Mouse (Mus musculus) C2C12 (cell line): ENCODE measurements around the gene Kptn.

Source experiments
- CTCF ChIP-seq: IDR thresholded peaks from one replicate; pipeline ENCODE4 v1.5.1; 2011; ENCODE audit not compliant: control insufficient read depth, insufficient read depth, insufficient read length
- MAX ChIP-seq: IDR thresholded peaks from one replicate; pipeline ENCODE4 v1.6.1; 2011; ENCODE audit warnings: mild to moderate bottlenecking, control low read depth
- MYOD1 ChIP-seq: IDR thresholded peaks from one replicate; pipeline ENCODE4 v1.6.1; 2011; ENCODE audit warnings: low read depth; ENCODE audit not compliant: control insufficient read depth, insufficient read length
- USF1 ChIP-seq: IDR thresholded peaks from one replicate; pipeline ENCODE4 v1.6.1; 2011; ENCODE audit warnings: low read depth, mild to moderate bottlenecking, control low read depth, moderate library complexity

DNA sequence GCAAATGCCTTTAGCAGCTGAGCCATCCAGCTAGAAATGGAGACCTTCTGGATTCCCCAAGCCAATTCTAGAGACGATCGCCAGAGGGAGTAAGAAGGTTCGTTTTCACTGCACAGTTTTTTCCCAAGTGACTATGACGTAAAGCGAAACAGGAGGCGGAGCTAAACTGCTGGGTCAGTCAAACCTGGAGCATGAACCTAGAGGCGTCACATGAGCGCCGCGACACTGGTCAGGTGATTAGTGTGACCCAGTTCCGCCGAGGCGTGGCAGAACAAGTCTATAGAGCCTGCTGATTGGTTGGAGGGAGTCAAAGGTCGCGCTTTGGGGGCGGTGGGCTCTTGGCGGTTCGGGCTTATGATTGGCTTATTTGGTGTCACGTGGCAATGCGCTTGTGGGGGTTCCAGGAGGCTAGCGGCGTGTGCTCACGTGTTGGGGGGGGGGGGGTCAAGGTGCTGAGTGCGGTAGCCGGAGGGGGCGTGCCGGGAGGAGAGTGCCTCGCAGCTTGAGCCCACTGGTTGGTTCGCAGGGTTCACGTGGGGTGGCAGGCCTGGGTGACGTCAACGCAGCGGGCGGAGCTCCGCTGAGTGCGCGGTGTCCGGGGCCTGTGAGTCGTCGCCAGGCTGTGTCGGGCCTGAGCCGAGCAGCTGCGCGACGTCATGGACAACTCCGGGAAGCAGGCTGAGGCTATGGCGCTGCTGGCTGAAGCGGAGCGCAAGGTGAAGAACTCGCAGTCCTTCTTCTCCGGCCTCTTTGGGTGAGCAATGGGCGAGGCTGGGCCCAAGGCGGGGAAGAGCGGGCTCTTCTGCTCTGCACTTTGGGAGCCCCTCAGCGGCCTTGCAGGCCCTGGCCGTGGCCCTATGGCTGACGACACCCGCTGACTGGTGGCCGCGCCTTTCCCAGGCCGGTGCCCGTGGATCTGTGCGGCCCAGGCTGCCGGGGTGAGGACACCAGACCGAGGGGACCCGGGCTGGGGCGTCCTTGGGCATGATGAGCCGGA, 21.4 kb upstream of the Kptn start, which contains the start of gene Napa:
- TF ChIP-seq CTCF (no peak), MAX (peak; percentile 31), USF1 (peak; percentile 92), MYOD1 (no peak)
